Mouse (Mus musculus) large intestine, adult 2 months (tissue): ENCODE measurements around the gene Rab11b. TPM values are rescaled to one million over a fixed set of nuclear protein-coding genes. Genes with fewer than 3 reads are reported as not detected.

Experiments
- DNase-seq: peaks from one replicate; pipeline ENCODE4 v3.0.0-alpha.2; 2012; ENCODE audit warnings: low read depth, low spot score
- WGBS: fragments of 180-500 bp; shearing (Covaris S2); methylation state at CpG from one replicate; pipeline ENCODE4 v1.1.7; 2018; 5-methylcytosine and 5-hydroxymethylcytosine counted together
- polyA plus RNA-seq: library from polyadenylated mRNA; depleted of rRNA; stranded (reverse); fragments of >200 nt; gene quantifications from 2 replicates; pipeline ENCODE4 v1.2.3, GENCODE M21; 2012; rRNA removed

Gene Rab11b
- polyA plus RNA-seq: 268 and 292 TPM in 2 replicates

DNA sequence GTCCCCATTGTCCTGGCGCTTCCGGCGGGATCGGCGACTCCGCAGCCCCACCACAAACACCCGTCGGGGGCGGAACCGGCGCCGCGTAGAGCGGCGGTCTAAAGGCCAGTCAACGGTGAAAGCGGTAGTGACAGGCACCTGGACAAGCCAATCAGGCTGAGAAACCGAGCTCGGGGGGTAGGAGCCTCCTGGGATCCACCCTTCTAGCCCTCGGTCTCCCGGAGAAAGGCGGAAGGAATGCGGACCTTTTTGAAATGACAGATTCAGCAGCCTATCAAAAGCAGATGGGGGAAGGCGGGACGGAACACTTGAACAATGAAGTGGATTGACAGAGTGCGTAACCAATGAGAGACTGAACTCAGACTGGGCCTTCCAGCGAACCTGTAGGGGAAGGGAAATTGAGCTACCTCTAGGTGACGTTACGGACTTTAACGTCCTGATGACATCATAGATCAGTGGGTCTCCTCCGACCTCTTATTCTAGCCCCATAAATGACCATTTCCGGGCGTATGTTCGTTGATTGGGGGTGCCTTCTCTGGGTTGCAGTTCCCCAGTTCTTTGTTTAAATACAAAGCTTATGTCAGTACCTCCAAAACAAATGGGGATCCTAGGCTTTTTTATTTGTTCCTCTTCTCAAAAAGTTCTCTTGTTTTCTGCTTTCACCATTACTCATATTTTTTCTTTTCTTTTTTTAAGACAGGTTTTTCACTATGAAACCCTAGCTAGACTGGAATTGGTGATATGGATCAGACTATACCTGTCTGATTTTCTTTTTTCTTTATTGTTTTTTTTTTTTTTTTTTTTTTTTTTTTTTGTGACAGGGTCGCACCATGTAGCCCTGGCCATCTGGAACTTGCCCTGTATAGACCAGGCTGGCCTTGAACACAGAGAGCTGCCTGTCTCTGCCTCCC lies at the start of gene Rab11b:
Rab11b (minus strand) TSS at position 276 of the 911 bp plus-strand sequence.
- 2% methylated on average over 35 of the region's 35 CpGs for WGBS
- DNase-seq: peak; percentile 100

DNA sequence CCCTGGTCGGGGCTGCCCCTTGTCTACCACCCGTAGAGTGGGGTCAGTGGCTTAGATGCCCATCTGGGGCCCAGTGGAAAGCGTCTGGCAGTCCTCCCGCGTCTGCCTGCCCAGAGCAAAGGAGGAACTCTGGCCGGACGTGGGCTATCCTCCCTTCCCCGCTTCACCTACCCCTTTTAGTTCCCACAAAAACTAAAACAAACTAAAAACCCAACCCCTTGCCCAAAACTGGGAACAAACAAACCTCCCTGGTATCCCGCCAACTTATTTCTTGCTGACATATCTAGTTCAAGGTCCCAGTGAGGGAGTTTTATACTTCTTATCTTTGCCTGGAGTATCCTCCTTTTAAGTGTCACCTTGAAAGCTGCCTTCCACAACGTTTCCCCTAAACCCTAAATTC lies 47.9 kb upstream of the Rab11b start:
- 32% methylated on average over 10 of the region's 10 CpGs for WGBS
- no peak for DNase-seq

DNA sequence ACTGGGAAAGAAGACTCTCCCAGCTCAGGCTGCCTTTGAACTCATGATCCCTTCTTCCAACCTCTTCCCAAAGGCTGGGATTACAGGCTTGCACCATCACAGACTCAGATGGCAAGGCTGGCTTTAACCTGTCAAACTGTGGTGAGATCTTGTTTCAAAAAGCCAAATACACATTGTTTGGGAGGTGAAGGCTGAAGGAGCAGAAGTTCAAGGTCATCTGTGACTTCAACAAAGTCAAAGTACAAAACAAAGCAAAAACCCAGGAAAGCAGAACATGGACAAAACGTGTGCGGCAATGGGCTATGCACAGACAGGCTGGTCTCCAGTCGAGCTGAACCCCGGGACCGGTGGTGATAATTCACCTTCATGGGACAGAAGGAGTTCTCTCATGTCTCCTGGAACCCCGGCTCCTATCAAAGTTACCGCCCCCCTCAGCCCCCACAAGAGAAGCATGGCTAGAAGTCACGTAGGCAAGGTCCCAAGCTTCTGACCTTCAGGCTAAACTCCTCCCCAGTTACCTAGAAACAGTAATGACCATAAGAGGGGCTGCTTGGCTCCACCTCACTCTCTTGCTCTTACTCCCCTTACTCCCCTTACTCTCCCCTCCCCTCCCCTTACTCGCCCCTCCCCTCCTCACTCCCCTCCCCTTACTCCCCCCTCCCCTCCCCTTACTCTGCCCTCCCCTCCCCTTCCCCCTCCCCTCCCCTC lies 47.0 kb upstream of the Rab11b start:
- DNase-seq: no peak
- 58% methylated on average over 8 of the region's 9 CpGs for WGBS

DNA sequence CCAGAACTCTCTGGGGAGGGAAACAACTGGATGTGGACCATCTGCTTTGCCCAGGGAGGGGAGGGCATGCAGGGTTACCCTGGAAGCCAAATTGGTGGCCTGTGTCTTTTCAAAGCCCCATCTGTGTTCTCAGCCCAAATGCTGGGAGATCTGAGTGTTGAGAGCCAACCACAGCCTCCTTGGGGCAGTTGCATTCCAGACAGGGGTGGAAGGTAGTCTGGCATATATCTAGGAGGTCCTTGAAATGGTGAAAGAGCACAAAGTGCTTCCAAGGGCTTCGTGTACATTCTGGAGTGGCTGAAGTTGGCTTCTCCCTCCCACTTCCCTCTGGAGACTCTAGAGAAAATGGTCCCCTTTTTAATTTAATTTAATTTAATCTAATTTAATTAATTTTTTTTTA lies 44.4 kb upstream of the Rab11b start:
- DNase-seq: no peak
- 44% methylated on average over 1 of the region's 1 CpGs for WGBS

DNA sequence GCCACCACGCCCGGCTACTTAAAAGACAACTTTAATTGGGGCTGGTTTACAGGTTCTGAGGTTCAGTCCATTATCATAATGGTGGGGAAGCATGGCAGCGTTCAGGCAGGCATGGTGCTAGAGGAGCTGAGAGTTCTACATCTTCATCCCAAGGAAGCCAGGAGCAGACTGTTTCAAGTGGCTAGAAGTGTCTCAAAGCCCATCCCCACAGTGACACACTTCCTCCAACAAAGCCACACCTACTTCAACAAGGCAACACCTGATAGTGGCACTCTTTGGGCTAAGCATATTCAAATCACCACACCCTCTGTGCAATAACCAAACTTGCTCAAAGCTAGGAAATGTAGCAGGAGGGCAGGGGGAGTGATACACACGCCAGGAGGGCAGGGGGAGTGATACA lies 43.9 kb upstream of the Rab11b start:
- 53% methylated on average over 4 of the region's 4 CpGs for WGBS
- DNase-seq: no peak

DNA sequence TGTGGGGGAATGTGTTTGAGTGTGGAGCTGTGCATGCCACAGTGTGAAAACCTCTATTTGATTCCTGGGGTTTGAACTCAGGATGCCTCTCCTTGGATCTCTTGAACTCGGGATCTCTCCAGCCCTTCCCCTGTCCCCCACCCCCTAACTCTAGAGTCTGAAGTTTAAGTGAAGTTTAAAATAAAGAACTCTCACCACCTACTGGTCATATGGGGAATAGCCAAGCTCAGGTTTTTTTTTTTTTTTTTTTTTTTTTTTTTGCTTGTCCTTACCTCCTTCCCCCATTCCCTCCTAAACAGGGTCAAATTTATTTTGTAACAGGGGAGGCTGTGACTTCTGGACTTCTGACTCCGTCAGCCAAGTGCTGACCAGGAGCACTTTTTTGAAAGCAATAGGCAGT lies 41.9 kb upstream of the Rab11b start:
- no peak for DNase-seq
- WGBS: 0% methylated on average over 2 of the region's 2 CpGs

DNA sequence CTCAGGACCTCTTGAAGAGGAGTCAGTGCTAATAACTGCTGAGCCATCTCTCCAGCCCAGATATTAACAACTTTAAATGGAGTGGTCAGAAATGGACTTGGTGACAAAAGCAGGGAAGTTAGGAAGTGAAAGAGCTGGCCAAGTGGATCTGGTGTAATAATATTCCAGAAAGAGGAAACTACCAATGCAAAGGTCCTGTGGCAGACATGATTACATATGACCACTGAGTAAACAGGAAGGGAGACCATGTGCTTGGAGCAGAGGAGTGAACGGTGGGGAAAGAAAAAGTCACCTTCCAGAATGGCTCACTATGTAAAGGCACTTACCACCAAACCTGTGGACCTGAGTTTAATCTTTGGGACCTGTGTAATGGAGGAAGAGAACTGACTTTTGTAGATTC lies 38.9 kb upstream of the Rab11b start:
- 25% methylated on average over 1 of the region's 1 CpGs for WGBS

DNA sequence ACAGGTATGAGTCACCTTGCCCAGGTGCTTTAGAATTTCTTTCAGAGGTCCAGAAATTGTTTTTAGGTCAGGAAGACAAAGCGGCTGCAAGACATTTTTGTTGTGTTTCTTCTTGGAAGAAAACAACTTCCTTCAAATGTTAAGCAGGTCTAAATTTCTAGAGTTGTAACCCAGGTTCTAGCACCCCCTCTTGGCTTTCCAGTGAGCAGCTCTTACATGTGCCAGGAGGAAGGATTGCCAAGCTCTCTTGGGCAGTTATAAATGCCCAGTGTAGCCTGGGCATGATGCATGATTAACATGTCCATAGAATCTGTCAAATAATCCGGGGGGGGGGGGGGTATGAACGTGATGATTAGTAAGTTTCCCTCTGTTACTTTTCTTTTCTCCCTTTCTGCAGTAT lies 38.0 kb upstream of the Rab11b start:
- DNase-seq: no peak
- 39% methylated on average over 3 of the region's 3 CpGs for WGBS

More for the DNA sequence above, 38.9 kb upstream of the Rab11b start:
- DNase-seq: no peak

DNA sequence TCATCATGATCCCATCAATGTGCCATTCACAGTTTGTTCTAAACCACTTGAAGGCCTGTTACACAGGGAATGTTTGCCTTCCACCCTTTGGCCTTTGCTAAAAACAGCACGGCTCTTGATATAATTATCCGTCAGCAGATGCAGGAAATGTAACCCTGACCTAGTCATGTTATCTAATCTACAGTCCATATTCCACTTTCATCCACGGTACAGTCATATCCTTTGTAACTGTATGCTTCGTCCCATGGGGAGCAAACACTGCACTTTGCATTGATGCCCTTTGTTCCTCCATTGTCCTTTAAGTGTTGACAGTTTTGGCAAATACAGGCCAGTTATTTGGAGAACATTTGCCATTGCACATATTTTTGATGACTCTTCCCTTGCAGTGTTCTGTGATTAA lies 28.4 kb upstream of the Rab11b start:
- DNase-seq: no peak
- 22% methylated on average over 4 of the region's 4 CpGs for WGBS

DNA sequence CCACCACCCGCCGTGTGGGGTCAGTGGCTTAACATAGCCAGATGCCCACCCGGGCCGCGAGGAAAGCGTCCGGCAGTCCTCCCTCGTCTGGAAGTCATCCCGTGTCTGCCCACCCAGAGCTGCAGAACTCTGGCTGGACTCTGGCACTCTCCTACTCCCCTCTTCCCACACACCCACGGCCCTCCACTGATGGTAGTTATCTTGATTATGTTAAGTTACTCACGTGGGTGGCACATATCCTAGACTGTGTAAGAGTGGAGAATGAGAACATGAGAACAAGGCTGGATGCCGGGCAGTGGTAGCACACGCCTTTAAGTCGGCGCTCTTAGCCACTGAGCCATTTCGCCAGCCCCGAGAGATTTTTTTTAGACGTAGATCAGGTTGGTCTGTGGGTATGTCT lies 26.0 kb upstream of the Rab11b start:
- 87% methylated on average over 18 of the region's 18 CpGs for whole genome bisulfite sequencing
- no peak for DNase-seq

DNA sequence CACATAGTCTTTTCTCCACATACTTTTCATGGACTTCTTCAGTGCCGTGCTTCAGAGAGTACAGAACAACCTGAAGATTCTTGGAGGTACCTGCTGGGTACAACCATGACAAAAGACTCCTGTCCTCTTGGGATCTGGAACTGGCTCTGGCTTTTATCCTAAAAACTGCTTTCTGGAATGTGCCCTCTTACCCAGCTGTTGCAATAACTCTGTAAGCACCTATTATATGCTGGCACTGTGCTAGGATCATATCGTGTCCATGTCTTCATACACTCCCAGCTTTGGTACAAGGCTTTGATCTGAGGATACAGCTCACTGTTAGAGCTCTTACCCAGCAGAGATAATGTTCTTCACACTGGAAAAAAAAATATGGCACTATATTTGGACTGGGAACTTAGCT lies 24.6 kb upstream of the Rab11b start:
- DNase-seq: no peak
- 74% methylated on average over 2 of the region's 2 CpGs for WGBS

DNA sequence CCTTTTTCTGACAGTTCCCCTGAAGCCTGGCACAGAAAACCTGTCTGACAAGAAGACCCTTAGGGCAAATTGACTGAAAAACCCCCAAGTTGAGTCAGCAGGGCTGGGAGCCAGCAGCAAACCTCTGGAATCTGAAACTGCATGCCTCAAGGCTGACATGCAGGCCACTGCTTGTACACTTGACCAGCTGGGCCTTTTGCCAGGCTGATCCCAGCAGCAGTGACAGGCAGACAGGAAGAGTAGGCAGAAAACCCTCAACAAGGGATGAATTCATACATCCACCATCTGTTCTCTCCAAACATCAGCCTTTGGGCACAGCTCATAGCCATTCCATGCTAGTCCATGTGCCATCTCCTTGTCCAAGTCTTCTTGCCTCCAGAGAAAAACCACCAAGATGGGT lies 23.1 kb upstream of the Rab11b start:
- DNase-seq: no peak

DNA sequence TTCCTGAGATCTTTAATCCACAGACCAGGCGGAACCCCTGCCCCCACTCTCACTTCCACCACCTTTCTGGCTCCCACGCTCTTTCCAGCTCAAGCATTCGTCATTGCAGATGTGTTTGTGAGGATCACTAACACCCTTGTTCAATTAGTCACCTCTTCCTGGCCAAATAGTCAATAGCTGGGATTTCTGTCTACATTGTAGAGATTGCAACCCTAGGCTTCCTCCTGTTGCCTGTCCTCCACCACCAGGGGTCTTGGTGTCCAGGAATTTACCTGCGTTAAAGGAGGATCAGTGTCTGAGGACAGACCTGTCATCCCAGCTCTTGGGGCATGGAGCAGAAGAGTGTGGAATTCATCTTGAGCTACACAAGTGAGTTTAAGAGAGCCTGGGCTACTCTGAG lies 21.7 kb upstream of the Rab11b start:
- DNase-seq: no peak
- WGBS: 62% methylated on average over 4 of the region's 4 CpGs

DNA sequence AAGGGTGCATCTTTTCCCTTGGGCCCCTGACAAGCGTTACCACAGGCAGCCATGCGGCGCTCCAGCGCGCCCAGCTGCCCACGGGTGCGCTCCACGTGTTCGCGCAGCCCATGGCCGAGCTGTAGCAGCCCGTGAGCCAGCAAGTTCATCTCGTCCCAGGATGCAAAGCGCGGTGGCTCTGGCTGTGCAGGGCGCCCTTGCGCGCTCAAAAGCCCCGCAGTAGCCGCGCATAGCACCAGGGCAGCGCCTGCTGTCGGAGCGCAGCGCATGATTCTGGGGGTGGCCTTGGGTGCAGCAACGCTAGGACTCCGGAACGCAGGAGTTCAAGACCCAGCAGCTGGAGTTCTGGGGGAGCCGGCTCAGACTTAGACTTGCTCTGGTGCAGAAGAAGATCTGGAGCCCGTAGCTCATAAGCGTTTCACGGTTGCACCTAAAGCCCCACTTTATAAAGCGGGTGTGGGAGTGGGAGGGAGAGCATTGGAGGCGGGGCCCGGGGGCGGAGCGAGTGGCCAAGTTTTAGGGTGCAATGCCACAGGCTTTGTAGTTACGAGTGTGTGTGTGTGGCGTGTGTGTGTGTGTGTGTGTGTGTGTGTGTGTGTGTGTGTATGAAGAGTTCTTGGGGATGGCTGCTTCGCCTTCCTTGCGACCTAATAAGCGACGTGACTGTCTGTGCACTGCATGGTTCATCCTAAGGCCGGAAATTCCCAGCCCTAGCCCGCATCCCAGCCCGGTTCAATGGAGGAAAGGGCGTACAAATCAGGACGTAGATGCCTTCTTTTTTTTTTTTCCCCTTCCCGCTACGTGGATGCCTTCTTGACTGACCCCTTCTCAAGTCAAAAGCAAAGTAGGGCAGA lies 21.0 kb upstream of the Rab11b start, which contains the start of gene Angptl4:
Angptl4 (minus strand) TSS at position 707 of the 854 bp plus-strand sequence.
- DNase-seq: no peak
- WGBS: 2% methylated on average over 50 of the region's 50 CpGs

DNA sequence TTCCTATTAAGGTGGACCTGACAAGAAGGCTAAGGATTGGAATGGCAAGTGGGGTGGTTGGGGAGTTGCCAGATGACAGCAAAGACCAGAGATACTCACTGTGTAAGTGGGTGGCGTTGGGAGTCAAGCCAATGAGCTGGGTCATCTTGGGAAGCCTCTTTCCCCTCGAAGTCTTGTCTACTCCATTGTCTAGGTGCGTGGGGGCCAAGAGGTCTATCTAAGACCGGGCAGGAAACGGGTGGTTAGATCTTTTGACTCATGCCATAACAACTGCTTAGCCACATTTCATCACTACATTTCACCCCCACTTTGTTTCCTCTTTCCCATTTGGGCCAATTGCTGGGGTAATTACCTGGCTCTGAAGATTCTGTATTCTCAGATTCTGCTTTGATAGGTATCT lies 20.1 kb upstream of the Rab11b start:
- no peak for DNase-seq
- WGBS: 70% methylated on average over 5 of the region's 5 CpGs

DNA sequence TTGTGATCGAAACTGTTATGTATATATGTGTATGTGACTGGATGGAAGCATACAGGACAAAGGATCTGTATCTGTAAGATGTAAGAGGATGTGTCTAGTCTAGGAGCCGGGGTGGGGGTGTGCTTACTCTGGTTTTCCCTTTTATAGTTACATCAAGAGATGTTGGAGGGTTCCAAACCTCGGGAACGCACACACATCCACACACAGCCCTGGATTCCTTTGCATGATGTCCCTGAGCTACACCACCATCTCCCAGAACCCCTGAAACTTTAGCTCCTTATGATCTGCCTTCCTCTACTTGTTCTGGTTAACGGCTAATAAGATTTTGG lies 19.6 kb upstream of the Rab11b start:
- 67% methylated on average over 5 of the region's 5 CpGs for WGBS
- DNase-seq: no peak

DNA sequence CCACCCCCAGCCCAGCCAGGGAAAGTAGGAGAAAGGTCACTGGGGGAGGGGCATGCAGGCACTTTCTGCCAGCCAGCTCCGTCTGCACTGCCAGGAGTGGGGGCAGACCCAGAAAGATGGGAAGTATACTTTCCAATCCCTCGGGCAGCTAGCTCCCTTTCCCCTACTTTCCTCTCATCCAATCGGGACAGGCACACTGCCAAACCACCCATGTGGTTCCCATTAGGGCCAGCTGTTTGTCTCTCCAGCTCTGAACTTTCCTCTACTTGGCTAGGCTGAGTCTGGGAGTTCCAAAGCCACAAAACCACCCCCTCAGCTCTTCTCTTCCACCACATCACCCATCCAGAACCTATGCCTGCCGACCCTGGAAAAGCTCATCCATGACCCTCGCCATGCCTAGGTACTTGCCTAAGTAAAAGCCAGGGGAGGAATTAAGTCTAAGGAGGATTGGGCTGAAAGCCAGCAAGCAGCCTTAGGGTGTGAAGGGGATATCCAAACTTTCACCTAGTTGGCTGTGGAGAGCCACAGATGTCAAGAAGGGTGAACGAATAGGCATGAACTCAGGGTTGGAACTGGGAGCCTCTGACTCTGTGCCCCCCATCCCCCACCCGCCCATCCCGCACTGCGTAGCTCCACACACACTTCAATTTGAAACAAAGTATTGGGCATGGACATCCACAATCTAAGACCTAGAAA lies 19.1 kb upstream of the Rab11b start:
- WGBS: 18% methylated on average over 9 of the region's 9 CpGs
- peak; percentile 67 for DNase-seq

DNA sequence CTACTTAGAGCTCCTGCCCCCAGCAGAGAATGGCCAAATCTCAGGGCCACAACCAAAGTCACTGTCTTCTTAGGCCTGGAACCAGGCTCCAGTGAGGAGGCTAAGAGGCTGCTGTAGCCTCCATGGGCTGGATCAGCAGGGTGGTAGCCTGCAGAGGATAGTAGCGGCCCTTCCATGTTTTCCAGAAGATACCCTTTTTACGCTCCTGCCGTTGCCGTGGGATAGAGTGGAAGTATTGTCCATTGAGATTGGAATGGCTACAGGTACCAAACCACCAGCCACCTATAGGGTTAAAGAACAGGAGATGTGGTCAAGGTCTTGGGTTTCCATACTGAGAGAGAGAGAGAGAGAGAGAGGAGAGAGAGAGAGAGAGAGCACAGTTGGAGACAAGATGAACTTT lies 15.0 kb upstream of the Rab11b start:
- WGBS: 94% methylated on average over 4 of the region's 4 CpGs
- DNase-seq: no peak

DNA sequence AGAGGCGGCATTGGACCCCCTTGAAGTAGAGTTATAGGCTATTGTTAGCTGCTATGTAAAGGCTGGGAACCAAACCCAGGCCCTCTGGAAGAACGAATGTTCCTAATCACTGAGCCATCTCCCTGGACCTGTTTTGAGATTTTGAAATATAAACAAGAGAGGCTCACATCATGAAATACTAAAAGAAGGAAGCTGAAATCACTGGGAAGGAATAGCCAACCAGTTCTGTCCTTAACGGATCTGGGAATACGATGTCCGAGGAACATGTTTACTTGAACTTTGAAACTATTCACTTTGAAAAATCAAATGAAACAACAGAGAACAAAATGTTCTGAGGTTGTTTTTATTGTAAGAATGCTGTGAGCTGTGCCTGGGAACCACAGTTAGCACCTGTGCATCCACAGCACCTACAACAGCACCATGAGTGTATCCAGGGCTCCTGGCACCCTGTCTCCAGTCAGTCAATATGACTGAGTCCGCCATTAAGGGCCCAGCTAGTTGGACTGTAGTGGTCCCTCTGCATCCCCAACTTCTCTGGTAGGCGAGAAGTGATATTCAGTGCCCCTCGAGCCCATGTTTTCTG lies 14.3 kb upstream of the Rab11b start:
- WGBS: 62% methylated on average over 8 of the region's 8 CpGs
- DNase-seq: no peak
